Mouse (Mus musculus) c-Kit-positive CD71-negative TER-119-negative erythroid progenitor cells, embryonic 14.5 days (primary cell): ENCODE results near the gene Wdr20.
A peak's percentile ranks its signal among the peaks of the same experiment; 100 is the strongest.
"Not testable (repeated sequence)": the region's sequence is repeated elsewhere in the genome, so short reads cannot be mapped to it uniquely, and the experiment has no call there.

Experiments
- DNase-seq: peaks from one replicate; pipeline ENCODE4 v3.0.0-alpha.2; 2013; ENCODE audit warnings: low read depth

Wdr20 gene

DNA sequence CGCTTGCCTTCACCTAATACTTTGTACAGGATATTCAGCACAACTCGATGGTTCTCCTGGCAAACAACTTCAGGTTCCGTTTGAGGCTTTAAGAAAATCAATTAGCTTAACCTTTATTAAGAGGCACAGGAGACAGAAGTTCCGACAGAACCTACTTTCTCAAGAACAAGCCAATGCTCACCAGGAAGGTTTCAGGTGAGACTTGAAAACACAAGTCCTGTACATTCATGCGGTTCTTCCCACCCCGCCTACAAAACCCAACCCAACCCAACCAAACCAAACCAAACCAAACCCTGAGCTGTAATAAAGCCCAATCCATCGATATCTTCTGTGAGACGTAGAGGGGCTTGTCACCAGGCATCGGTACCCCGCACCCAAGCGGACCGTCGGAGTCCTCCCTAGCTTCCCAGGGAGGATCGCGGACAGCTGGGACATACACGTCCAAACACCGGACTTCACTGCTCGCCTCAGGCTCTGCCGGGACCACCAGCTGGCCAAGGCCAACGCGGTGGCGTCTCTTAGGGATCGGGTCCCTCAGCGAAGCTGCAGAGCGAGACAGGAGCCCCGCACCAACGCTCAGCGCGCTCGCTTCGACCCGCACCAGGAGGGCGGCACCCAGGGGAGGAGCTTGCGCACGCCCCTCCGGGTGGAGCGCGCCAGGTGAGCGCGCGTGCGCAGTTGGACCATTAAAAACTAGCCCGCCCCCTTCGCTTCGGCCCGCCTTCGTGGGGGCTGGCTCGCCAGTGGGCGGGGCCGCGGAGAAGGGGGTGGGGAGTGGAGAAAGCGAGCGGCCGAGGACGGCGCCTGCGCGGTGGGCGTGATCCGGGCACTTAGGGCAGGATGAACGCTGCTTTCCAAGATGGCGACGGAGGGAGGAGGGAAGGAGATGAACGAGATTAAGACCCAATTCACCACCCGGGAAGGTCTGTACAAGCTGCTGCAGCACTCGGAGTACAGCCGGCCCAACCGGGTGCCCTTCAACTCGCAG lies at the start of gene Wdr20:
Wdr20 (plus strand) TSS at position 775 of the 988 bp plus-strand sequence.
- DNase-seq, result peak; percentile 92

DNA sequence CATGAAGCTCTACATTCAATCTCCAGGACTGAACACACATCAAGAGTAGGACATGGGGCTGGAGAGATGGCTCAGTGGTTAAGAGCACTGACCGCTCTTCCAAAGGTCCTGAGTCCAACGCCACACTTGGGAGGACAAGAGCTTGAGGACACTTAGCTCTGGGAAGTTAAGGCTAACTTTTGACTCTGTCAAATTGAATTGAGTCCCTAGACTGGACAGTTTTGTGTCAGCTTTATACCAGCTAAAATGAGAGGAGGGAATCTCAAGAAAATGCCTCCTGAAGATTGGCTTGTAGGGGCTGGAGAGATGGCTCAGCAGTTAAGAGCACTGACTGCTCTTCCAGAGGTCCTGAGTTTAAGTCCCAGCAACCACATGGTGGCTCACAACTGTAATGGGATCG lies 48.8 kb upstream of the Wdr20 start:
- DNase-seq, result not testable (repeated sequence)

DNA sequence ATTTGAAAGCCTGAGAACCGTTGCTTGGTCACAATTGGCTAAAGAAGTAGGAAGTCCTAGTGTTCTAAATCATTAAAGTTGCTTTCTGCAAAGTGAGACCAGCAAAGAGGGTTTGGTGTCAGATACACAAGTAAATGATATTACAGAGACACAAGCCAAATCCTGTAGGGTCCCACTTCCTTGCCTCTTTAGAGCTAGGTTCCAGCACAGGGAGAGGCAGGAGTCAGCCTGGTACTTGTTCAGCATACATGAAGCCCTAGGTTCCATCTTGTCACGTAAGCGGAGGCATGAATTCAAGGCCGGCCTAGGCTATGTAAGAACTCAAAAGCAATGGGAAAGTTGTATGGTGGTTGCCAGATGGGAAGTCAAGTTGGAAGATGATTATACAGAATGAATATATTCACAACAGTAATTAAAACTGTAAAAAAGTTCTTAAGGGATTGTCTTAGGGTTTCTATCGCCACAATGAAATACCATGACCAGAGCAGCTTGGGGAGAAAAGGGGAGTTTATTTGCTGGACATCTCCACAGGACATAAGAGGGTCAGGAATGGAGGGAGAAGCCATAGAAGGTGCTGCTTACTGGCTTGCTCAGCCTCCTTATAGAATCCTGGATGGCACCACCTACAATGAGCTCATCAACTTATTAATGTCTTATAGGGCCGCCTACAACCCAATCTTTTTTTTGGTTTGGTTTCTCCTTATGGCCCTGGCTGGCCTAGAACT lies 47.7 kb upstream of the Wdr20 start:
- no peak for DNase-seq

DNA sequence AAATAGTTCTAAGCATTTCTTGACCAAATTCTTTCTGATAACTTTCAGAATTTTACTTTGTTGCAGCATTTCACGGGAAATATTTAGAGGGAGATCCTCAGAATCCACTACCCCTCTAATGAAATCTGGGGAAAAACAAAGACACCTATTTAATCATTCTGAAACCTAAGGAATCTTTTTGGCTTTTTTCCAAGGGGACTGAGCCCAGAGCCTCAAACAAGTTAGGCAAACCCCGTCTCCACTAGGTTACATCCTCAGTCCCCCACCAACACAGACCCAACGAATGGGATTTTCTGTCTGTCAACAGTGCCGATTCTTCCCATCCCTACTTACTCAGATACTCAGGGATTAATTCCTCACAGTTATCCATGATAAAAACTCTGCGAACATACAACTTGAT lies 44.4 kb upstream of the Wdr20 start:
- DNase-seq, result not testable (repeated sequence)

DNA sequence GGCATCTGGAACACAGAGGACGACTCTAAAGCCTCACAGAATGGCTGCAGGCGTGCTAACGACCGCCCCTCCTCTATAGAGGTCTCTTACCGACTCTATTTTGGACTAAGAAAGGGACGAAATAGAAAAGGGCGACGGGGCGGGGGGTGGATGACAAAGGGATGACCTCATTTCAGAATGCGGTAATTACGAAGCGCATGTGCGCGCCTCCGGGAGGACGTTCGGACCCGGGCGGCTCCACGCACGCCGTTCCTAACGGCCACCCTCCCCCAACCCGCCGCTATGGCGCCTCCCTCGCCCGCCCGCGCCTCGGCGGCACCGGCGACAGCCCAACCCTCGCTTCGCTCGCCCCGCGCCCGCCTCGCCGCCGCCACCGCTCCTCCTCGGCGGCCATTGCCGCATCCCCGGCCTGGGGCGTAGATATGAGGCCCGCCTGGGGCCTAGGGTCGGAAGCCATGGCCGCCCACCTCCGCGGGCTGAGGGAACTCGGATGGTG lies 42.0 kb upstream of the Wdr20 start:
- DNase-seq, result no peak

DNA sequence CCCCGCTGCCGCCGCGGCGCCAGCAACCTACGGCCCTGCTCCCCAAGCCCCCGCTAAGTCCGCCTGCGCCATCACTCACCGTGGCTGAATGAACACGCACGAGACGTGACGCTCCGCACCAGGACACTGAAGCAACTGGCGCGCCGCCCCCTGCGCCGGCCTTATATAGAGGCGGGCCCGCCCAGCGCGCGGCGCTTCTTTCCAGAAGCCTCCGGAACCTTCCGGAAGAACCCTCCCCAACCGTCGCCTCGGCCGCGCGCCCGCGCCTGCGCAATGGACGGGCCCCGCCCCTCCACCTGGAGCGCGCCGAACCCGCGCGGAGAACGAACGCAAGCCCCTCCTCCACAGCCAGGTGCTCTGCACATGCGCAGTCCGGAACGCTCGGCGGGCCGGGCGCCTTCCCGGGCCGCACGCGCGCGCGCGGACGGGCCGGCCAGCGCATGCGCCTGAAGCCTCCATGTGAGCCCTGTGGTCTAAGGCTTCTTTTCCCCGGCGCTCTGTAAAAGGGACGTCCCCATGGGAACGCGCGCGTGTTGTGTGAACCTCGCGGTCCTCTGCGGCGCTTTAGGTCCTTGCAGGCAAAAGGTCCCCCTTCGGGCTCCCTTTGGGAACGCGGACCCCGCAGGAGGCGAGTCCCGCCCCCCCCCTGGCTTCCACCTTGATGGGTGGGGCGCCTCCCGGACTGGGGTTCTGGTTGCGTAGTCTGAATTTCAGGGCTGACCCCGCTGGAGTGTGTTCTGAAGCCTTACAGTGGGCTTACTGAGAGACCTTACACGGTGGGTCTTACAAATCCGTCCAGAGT lies 41.4 kb upstream of the Wdr20 start:
- peak; percentile 90 for DNase-seq

DNA sequence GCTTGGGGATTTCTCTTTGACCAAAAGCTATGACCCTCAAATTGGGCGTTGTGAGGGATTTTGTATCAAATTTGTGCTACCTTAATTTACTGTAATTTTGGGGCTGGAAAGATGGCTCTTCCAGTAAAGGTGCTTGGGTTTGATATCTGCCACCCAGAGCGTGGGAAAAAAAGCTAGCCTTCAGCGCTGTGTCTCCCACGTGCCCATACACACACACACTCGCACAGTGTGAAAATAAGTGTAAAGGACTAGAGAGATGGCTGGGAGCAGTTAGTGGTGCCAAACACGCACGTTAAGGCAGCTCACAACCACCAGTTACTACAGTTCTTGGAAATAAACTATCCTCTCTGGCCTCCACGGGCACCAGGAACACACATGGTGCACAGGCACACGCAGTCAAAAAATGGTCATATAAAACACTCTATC lies 40.8 kb upstream of the Wdr20 start:
- DNase-seq, result no peak

DNA sequence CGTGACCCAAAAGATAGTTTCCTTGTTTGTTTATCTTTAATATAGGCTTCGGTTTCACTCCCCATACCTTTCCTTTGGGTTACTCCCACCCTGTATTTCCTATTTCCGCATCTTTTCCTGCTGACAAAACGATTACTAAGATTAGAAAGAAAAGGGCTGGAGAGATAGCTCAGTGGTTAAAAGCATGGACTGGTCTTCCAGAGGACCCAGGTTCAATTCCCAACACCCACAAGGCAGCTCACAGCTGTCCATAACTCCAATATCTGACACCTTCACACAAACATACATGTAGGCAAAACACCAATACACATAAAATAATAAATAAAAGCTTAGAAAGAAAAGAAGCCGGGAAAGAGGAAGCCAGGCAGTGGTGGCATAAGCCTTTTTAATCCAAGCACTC lies 40.3 kb upstream of the Wdr20 start:
- DNase-seq, result no peak

DNA sequence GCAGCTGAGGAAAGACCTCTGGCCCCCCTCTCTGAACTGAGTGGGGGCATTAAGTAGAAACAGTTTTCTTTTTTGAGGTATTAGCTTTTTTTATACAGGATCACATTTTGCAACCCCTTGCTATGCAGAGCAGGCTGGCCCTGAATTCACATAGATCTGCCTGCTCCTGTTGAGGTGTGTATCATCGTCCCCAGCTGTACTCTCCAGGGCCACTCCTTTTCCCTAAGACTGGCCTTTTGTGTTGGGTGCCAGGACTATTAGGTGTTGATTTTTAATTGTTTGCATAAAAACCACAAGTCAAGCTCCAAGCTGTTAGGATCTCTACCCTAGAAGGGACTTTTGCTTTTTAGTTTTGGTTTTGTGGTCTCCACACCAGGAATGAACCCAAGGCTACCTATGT lies 39.7 kb upstream of the Wdr20 start:
- no peak for DNase-seq

DNA sequence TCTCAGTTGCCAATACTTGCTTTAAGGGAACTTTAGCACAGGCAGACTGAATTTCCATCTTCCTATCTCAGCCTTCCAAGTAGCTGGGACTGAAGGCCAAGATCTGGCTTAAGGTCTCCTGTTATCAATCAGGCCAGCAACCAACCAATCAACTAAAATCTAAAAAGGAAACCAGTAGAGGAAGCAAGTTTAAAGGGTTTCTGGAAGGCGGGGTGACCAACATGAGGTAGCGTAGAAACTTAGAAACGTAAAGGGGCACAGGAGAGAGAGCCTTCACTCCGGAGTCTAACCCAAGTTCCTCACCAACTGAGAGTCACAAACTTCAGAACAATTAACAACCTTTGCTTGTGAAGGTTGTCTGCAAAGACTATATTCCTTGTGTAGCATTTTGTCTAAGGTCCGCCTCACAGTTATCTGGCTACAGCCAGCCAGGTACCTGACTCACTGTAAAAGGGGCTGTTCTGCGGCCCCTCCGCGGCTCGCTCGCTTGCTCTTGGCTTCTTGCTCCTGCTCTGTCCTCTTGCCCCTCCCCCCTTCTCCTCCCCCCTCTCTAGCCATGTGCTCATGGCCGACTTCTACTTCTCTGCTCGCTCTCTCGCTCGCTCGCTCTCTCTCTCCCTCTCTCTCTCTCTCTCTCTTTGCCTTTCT lies 39.1 kb upstream of the Wdr20 start:
- DNase-seq, result no peak

DNA sequence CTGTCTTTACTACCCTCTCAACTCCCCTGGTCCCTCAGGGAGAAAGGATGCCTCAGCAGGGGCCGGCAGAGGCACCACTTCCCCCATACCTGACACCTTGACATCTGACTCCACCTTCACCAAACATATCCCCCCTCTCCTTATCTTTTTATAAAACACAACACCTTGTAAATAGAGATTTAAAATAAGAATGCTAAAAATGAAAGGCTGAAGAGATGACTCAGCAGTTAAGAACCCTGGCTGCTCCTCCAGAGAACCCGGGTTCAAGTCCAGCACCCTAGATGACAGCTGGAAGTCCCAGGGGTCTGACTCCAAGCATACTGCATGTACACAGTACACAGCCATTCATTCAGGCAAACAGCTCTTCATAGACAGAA lies 38.6 kb upstream of the Wdr20 start:
- DNase-seq, result no peak

DNA sequence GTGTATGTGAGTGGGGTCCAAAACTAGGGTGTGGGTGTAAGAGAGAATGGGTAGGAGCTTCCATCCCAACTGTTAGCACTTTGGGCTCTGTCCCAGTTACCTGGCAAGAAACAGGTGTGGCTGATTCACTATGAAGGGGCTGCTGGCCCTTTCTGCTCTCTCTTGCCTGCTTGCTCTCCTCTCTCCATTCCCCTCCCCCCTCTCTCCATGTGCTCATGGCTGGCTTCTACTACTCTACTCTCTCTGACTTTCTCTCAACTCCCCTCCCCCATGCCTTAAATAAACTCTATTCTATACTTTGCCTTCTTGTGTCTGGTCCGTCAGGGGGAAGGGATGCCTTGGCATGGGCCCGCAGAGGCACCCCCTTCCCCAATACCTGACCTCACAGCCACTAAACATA lies 37.0 kb upstream of the Wdr20 start:
- no peak for DNase-seq

DNA sequence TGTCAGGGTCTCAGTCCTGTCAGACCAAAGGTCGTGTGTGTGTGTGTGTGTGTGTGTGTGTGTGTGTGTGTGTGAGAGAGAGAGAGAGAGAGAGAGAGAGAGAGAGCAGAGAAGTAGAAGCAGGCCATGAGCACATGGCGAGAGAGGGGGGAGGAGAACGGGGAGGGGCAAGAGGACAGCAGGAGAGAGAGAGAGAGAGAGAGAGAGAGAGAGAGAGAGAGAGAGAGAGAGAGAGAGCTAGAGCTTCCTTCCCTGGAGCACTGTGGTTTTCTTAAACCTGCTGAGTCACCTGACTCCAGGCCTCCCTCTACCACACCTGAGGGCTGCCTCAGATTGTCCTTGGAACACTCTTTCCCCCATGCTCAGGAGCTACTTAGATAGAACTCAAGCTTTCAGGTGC lies 36.4 kb upstream of the Wdr20 start:
- DNase-seq, result not testable (repeated sequence)

DNA sequence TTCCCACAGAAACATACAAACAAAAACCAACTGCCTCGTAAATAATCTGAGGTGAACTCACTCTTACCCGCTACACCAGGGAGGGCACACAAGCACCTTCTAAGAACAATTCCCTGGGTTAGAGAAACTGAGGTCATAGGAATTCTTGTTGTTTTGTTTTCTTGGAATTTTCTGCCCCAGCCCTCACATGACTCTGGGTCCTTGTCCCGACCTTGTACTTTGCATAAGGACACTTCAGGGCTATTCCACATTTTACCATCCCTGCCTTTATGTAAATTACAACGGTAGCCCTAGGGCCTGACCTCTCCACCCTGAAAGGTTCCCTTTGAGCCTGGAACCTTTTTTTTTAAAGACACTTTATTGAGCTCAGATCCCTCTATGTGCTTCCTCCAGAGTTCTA lies 35.2 kb upstream of the Wdr20 start, which contains the start of gene Hsp90aa1:
Hsp90aa1 (minus strand) TSS at position 173 of the 400 bp plus-strand sequence.
- DNase-seq, result no peak

DNA sequence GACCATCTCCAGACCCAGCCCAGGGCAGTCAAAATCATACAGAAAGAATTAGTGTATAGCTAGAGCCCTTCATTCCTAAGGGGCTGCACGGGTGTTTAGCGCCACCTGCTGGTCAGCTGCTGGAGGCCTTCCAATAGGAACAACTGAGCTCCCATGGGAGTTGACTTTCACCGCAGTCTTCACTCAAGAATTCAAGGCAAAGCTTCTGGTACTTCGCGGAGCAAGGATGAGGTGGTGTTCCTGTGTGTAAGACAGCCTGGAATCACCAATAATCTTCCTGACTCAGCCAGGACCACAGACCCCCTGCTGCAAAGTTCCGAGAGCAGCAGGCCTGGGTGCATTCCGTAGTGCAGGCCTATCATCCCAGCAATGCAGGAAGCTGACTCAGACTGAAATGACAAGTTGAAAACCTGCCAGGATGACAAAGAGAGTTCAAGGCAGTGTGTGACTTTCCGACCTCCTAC lies 34.7 kb upstream of the Wdr20 start:
- peak; percentile 77 for DNase-seq

DNA sequence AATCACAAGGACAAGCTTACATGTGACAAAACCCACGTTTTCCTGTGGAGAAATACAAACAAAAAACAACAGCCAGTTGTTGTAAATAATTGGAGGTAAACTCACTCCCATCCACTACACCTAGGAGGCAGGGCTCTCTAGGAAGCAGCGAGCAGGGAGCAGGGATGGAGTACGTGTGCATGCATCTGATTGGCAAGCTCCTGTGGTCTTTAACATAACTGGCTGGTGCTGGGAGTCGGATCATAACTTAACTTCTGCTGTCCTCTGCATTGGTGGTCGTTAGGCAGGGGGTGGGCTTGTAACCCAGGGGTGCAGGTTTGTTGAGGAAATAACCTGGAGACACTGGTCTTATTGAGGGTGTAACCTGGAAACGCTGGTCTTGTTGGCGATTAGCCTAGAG lies 34.1 kb upstream of the Wdr20 start:
- no peak for DNase-seq

DNA sequence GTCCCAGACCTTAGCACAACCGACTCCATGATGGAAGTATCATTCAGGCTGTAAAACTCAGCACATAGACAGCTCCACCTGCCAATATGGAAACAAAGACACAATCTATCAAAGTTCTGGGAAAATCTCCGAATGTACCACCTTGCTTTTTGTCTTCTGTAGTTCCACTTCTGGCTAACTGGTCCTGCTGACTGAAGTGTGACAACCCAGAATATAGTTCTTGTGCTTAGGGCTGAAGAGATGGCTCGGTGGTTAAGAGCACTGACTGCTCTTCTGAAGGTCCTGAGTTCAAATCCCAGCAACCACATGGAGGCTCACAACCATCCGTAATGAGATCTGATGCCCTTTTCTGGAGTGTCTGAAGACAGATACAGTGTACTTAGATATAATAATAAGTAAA lies 32.3 kb upstream of the Wdr20 start:
- DNase-seq, result not testable (repeated sequence)

DNA sequence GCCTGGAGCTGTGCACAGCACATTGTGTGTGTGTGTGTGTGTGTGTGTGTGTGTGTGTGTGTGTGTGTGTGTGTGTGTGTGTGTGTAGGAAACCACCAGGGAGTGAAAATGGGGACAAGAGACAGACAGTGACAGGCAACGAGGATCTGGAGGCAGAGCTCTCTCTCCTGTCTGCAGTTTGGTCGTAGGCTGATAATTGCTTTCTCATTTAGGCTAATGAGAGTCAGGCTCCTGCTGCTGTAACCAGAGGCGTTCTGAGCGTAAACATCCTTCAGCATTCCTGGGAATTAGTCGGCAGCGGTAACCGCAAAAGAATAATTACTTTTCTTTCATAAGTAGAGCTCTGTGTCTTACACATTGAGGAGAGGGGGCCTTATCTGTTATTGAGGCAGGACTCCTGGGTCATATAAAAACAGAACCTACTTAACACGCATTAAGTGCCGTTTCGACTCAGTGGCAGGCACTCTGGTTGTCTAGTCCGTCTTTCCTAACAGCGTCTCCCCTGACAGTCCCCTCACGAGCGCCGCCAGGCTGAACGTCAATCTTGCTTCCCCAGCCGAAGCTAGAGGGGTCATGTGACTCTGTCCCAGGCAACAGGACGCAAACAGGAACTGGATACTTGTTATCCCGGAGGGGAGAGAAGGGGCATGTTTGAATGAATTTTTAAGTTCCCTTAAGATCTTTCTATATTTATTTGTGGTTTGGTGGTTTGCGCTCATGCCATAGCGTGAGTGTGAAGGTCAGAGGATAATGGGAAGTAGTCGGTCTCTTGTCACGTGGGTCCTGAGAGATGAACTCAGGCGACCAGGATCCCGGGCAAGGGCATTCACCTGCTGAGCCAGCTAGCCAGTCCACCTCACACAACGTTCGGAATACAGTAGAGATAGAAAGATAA lies 31.2 kb upstream of the Wdr20 start:
- DNase-seq, result peak; percentile 70

DNA sequence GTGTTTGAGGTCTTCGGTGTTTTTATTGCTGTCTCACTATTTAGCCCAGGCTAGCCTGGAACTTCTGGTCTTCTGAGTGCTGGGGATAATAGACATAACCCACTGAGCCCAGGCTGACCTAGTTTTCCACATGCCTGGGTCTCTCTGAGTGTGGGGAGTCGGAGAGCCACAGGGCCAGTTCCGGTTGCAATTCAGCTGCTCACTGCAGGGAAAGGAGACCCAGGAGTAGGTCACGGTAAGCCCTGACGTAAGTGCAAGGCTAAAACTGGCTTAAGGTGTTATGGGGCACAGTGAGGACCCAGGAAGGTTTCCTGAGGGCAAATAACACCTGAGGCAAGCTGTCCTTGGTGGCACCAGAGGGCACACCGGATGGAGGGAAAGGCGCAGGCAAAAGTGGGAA lies 30.3 kb upstream of the Wdr20 start:
- no peak for DNase-seq

DNA sequence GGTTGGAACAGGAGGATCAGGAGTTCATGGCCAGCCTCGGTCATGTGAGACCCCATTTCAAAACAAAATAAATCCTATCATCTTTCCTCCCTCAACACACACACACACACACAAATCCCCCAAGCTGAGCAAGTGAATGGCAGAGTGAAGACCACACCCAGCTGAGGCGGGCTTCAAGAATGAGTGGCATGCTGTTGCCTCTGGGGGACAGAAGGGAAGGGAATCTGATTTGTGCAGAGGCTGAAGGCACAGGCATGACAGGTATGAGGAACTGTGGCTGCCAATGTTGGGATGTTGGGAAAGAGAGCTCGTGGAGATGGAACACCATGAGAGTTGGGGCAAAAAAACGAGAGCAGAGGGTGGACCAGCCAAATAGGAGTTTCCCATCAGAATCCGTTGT lies 26.5 kb upstream of the Wdr20 start:
- no peak for DNase-seq
